Mouse (Mus musculus): ENCODE data around the gene Nvl. TPM values are rescaled to one million over a fixed set of nuclear protein-coding genes. Genes with fewer than 3 reads are reported as not detected.

Gene Nvl
- polyA plus RNA-seq, 1 experiment: 102 TPM

DNA sequence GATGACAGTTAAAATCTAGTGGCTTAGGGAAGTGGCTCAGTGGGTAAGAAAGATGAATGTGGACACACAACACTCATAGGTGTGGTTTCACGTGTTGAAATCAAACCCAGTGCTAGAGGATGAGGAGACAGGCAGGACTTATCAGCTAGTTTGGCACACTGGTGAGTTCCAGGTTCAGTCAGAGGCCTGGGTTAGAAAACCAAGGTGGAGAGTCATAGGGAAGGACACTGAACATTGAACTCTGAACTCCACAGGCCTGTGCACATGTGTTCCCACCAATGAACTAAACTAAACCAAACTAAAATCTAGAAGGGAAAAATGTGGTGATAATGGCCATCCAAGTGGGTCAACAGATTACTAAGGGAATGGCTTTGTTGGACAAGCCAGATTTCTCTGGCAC, 96.5 kb downstream of the Nvl start:
- Histone ChIP-seq H3K27me3 (ENCODE audit: control insufficient read depth, insufficient read depth, low read length, poor library complexity, severe bottlenecking) (no peaks in the 10 kb centered on the region), H3K27ac (ENCODE audit: insufficient read depth, low read length) (no peak overlapping the region), H3K9me3 (replicated peaks; ENCODE audit: control insufficient read depth, insufficient read depth, low read length, poor library complexity, severe bottlenecking) (no peaks in the 10 kb centered on the region), H3K4me1 (ENCODE audit: control insufficient read depth, insufficient read depth, low read length) (no peaks in the 10 kb centered on the region), H3K4me3 (ENCODE audit: low read depth, low read length) (no peak overlapping the region), H3K9ac (ENCODE audit: low read depth, poor library complexity, severe bottlenecking) (no peak overlapping the region), H3K36me3 (ENCODE audit: control insufficient read depth, insufficient read depth, low read length, poor library complexity, severe bottlenecking) (no peaks in the 10 kb centered on the region)
- TF ChIP-seq EP300 (IDR thresholded peaks at IDR 0.05; ENCODE audit: insufficient read depth, low read depth, low read length): no peak

DNA sequence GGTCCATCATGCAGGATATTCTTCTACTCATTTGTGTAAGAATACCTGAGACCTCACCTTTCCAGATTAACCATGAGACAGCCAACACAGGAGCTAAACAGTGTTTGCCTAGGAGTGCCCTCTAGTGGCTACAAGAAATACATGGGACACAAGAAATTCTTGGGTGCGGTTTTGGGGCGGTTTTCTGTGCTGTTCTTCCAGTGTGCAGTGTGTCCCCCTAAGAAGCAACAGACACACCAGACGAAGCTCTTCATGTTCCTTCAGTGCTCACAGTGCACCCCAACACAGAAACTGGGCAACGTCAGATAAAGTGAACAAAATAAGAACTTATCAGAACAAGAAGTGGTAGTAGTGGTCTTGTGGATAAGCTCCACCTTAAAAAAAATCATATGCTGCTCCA, 104.4 kb downstream of the Nvl start:
- Histone ChIP-seq H3K9ac (ENCODE audit: low read depth, poor library complexity, severe bottlenecking) (no peak overlapping the region), H3K36me3 (ENCODE audit: control insufficient read depth, insufficient read depth, low read length, poor library complexity, severe bottlenecking) (no peaks in the 10 kb centered on the region), H3K4me3 (ENCODE audit: low read depth, low read length) (no peak overlapping the region), H3K9me3 (replicated peaks; ENCODE audit: control insufficient read depth, insufficient read depth, low read length, poor library complexity, severe bottlenecking) (no peaks in the 10 kb centered on the region), H3K27ac (ENCODE audit: insufficient read depth, low read length) (no peak overlapping the region), H3K27me3 (ENCODE audit: control insufficient read depth, insufficient read depth, low read length, poor library complexity, severe bottlenecking) (no peaks in the 10 kb centered on the region), H3K4me1 (ENCODE audit: control insufficient read depth, insufficient read depth, low read length) (peaks cover 2% of the 10 kb centered on the region)
- TF ChIP-seq EP300 (IDR thresholded peaks at IDR 0.05; ENCODE audit: insufficient read depth, low read depth, low read length): no peak
- TF ChIP-seq CTCF (IDR thresholded peaks at IDR 0.05; ENCODE audit: low read depth, low read length): peak; percentile 12

DNA sequence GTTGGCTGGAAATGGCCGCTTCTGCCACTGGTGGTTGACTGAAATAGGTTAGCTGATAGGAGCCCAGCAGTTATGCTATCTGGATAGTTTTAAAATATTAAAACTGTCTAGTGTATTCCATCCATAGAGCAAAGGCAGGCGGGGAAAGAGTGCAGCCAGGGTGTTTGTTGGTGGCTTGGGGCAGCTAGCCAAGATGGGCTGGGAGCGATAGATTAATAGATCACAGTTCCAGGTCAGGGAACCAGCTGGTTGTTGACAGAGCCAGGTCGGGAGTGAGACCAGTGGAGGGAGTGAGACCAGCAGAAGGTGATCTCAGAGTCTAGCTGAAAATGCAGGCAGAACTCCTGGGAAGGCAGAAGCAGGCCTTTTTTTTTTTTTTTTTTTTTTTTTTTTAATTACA, 106.4 kb downstream of the Nvl start:
- TF ChIP-seq CTCF (IDR thresholded peaks at IDR 0.05; ENCODE audit: low read depth, low read length): no peak
- TF ChIP-seq POLR2A (IDR thresholded peaks at IDR 0.05; ENCODE audit: insufficient read depth, low read length): no peak
- TF ChIP-seq EP300 (IDR thresholded peaks at IDR 0.05; ENCODE audit: insufficient read depth, low read depth, low read length): no peak
- no peak overlapping the region for H3K9ac ChIP-seq (ENCODE audit: low read depth, poor library complexity, severe bottlenecking)
- H3K4me1 ChIP-seq (ENCODE audit: control insufficient read depth, insufficient read depth, low read length): peaks cover 2% of the 10 kb centered on the region
- no peak overlapping the region for H3K27ac ChIP-seq (ENCODE audit: insufficient read depth, low read length)
- H3K36me3 ChIP-seq (ENCODE audit: control insufficient read depth, insufficient read depth, low read length, poor library complexity, severe bottlenecking): no peaks in the 10 kb centered on the region
- no peaks in the 10 kb centered on the region for H3K27me3 ChIP-seq (ENCODE audit: control insufficient read depth, insufficient read depth, low read length, poor library complexity, severe bottlenecking)
- no peak overlapping the region for H3K4me3 ChIP-seq (ENCODE audit: low read depth, low read length)
- H3K9me3 ChIP-seq (replicated peaks; ENCODE audit: control insufficient read depth, insufficient read depth, low read length, poor library complexity, severe bottlenecking): peaks cover 4% of the 10 kb centered on the region

Other genes with a start within 250 kb of the Nvl start
- 97.4 and 109 TPM in 2 replicates for gene Pycr2, start 239.9 kb downstream of the Nvl start, polyA plus RNA-seq (2011; ENCODE audit: insufficient read depth, insufficient read length, low read depth, missing spikeins)
- 53.2 and 60.3 TPM in 2 replicates for gene Lefty1, start 209.2 kb downstream of the Nvl start, polyA plus RNA-seq (2011; ENCODE audit: insufficient read depth, insufficient read length, low read depth, missing spikeins)
- 26.9 and 27.7 TPM in 2 replicates for gene Tmem63a, start 201.9 kb downstream of the Nvl start, polyA plus RNA-seq (2011; ENCODE audit: insufficient read depth, insufficient read length, low read depth, missing spikeins)
- gene Ephx1, start 123.3 kb downstream of the Nvl start, polyA plus RNA-seq (2011; ENCODE audit: insufficient read depth, insufficient read length, low read depth, missing spikeins): 15.1 and 16.9 TPM in 2 replicates
- not detected in 2 replicates for gene 9130409I23Rik, start 93.0 kb downstream of the Nvl start, polyA plus RNA-seq (2011; ENCODE audit: insufficient read depth, insufficient read length, low read depth, missing spikeins)
- gene Cnih4, start 489 bp upstream of the Nvl start, polyA plus RNA-seq (2011; ENCODE audit: insufficient read depth, insufficient read length, low read depth, missing spikeins): 113 and 119 TPM in 2 replicates
- gene Wdr26, start 67.8 kb upstream of the Nvl start, polyA plus RNA-seq (2011; ENCODE audit: insufficient read depth, insufficient read length, low read depth, missing spikeins): 163 and 167 TPM in 2 replicates
- 0.67 and 0.75 TPM in 2 replicates for gene Cnih3, start 208.4 kb upstream of the Nvl start, polyA plus RNA-seq (2011; ENCODE audit: insufficient read depth, insufficient read length, low read depth, missing spikeins)

All from ES-Bruce4 (cell line).